Mouse (Mus musculus) lung, embryonic 14.5 days (tissue): ENCODE data around the gene Chn2. TPM values are rescaled to one million over a fixed set of nuclear protein-coding genes. Genes with fewer than 3 reads are reported as not detected.

ENCODE experiments used
- ATAC-seq: fragments of 200-750 bp; cut with Nextera tagmentation; 2 replicates; pipeline ENCODE4 v1.8.0; 2017; ENCODE audit warnings: mild to moderate bottlenecking, moderate TSS enrichment, moderate library complexity; ENCODE audit not compliant: insufficient read depth
- DNase-seq: peaks from one replicate; pipeline ENCODE4 v3.0.0-alpha.2; 2015
- H3K27ac ChIP-seq: fragments of 300-500 bp; sonication (generic); 2 replicates; pipeline ENCODE4 v1.5.1; 2014; ENCODE audit warnings: low read depth, mild to moderate bottlenecking, moderate library complexity
- H3K27me3 ChIP-seq: fragments of 300-500 bp; sonication (generic); 2 replicates; pipeline ENCODE4 v1.6.1; 2014; ENCODE audit warnings: low read length, control low read depth; ENCODE audit not compliant: insufficient read depth
- H3K36me3 ChIP-seq: fragments of 300-500 bp; sonication (generic); 2 replicates; pipeline ENCODE4 v1.6.1; 2014; ENCODE audit warnings: control low read depth; ENCODE audit not compliant: insufficient read depth
- H3K4me1 ChIP-seq: fragments of 300-500 bp; sonication (generic); 2 replicates; pipeline ENCODE4 v1.6.1; 2014; ENCODE audit warnings: antibody characterized with exemption, control low read depth; ENCODE audit not compliant: insufficient read depth
- H3K4me2 ChIP-seq: fragments of 300-500 bp; sonication (generic); 2 replicates; pipeline ENCODE4 v1.6.1; 2014; ENCODE audit warnings: mild to moderate bottlenecking
- H3K4me3 ChIP-seq: fragments of 300-500 bp; sonication (generic); 2 replicates; pipeline ENCODE4 v1.5.1; 2014; ENCODE audit warnings: low read depth, low read length
- H3K9ac ChIP-seq: fragments of 300-500 bp; sonication (generic); 2 replicates; pipeline ENCODE4 v1.6.1; 2014
- H3K9me3 ChIP-seq: fragments of 300-500 bp; sonication (generic); 2 replicates; pipeline ENCODE4 v1.6.1; 2016; ENCODE audit warnings: low read depth, low read length, control low read depth
- CTCF ChIP-seq: IDR thresholded peaks from 2 replicates; pipeline ENCODE4 v1.5.1; 2016; ENCODE audit warnings: antibody characterized with exemption, low read depth
- WGBS: fragments of 180-500 bp; shearing (Covaris S2); extraction: QIAGEN DNeasy Blood & Tissue Kit; methylation state at CpG from one replicate; pipeline ENCODE4 v1.1.7; 2014; 5-methylcytosine and 5-hydroxymethylcytosine counted together
- polyA plus RNA-seq: library from polyadenylated mRNA; unstranded; fragments of >200 nt; fragmentation: Nextera tagmentation; extraction: Ambion mirVana; gene quantifications from 2 replicates; pipeline ENCODE4 v1.2.1, GENCODE M21; 2014

Chn2 gene
- polyA plus RNA-seq, 1 experiment from 2014 or later, result 18.1 TPM

- Histone ChIP-seq H3K9me3 (no peaks in the 10 kb centered on the region), H3K27ac (no peak overlapping the region), H3K36me3 (no peaks in the 10 kb centered on the region), H3K4me1 (no peaks in the 10 kb centered on the region), H3K27me3 (no peaks in the 10 kb centered on the region), H3K4me2 (no peak overlapping the region), H3K4me3 (no peak overlapping the region), H3K9ac (no peak overlapping the region)
- DNase-seq, result no peak
- WGBS, result 74% methylated on average over 2 of the region's 2 CpGs
- ATAC-seq, result no peak
- no peak for TF ChIP-seq CTCF
Observed at GRCm38 (mm10) chr6:54203316-54203715, 164.0 kb downstream of the Chn2 start.

GRCm38 (mm10) chr6:54203926-54204325 lies 164.6 kb downstream of the Chn2 start:
- no peak overlapping the region for H3K4me2 ChIP-seq
- H3K27me3 ChIP-seq, result no peaks in the 10 kb centered on the region
- no peaks in the 10 kb centered on the region for H3K4me1 ChIP-seq
- H3K36me3 ChIP-seq, result no peaks in the 10 kb centered on the region
- WGBS, result 76% methylated on average over 6 of the region's 6 CpGs
- DNase-seq (no peak), ATAC-seq (no peak)
- no peak overlapping the region for H3K4me3 ChIP-seq
- no peak for TF ChIP-seq CTCF
- no peak overlapping the region for H3K27ac ChIP-seq
- no peaks in the 10 kb centered on the region for H3K9me3 ChIP-seq
- no peak overlapping the region for H3K9ac ChIP-seq

DNA sequence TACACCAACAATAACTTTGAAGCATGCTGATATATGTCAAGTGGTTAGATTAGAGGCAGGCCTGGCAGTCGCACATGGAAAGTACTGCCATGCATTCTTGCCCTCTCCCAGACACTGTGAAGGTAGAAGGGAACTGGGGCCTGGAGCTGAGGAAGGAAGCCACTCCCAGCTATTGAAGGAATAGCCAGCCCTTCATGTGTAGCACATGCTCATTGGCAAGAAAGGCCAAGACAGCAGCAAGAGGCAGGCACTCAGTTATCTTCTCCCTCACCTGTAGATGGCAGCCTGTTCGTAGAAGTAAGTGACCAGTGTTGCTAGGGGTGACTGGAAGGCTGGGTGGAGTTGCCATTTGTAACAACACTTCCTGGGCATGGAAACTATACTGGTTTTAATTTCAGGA lies 165.6 kb downstream of the Chn2 start:
- no peak overlapping the region for H3K4me2 ChIP-seq
- H3K9me3 ChIP-seq, result no peaks in the 10 kb centered on the region
- ATAC-seq (no peak), DNase-seq (peak; percentile 32)
- 35% methylated on average over 2 of the region's 2 CpGs for WGBS
- H3K4me1 ChIP-seq, result no peaks in the 10 kb centered on the region
- H3K4me3 ChIP-seq, result no peak overlapping the region
- TF ChIP-seq CTCF, result peak; percentile 32; the same call in 1 of the 2 replicates
- H3K27me3 ChIP-seq, result no peaks in the 10 kb centered on the region
- H3K36me3 ChIP-seq, result no peaks in the 10 kb centered on the region
- no peak overlapping the region for H3K27ac ChIP-seq
- no peak overlapping the region for H3K9ac ChIP-seq

DNA sequence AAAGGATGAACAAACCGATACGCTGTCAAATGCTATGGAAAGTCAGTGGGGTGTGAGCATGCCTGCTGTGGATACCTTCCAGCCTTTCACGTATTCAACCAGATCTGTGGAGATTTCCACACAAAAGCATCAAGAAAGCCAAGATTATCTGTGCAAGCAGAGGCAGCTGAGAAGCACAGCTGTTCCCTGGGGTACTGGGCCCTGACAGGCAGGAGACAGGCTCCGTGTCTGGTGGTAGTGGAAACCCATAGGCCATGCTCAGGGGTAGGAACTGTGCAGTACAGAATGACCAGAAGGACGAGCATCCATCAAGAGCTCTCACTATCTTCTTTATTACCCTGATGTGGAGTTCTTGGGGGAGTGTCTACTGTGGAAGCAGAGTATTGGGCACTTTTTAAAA lies 166.1 kb downstream of the Chn2 start:
- Histone ChIP-seq H3K4me3 (no peak overlapping the region), H3K9me3 (no peaks in the 10 kb centered on the region), H3K36me3 (no peaks in the 10 kb centered on the region), H3K4me2 (no peak overlapping the region), H3K27me3 (no peaks in the 10 kb centered on the region), H3K4me1 (no peaks in the 10 kb centered on the region), H3K9ac (no peak overlapping the region), H3K27ac (no peak overlapping the region)
- no peak for ATAC-seq
- no peak for DNase-seq
- 76% methylated on average over 5 of the region's 5 CpGs for WGBS
- TF ChIP-seq CTCF, result no peak

DNA sequence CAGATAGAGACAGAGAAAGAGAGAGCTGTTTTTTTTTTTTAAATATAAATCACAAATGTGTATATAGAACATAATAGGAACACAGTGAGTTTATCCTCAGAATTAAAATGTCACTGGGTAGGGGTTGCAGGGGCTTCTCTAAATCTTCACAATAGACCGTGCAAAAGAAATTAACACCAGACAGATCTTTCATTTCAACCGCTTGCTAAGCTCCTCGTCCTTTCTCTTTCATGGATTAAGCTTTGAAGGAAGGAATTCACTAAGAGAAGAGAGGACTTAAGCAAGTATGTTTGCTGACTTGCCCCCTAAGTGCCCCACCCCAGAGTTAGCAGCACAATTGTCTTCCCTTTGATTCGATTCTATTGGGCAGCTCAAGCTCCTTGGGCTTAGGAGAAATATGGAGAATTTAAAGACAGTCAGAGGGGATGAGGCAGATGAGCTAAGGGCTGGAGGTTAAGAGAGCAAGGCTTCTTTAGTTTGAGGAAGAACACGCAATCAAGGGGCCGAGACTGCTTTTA lies 166.9 kb downstream of the Chn2 start:
- DNase-seq (no peak), ATAC-seq (no peak)
- H3K4me2 ChIP-seq, result no peak overlapping the region
- H3K36me3 ChIP-seq, result no peaks in the 10 kb centered on the region
- no peak overlapping the region for H3K4me3 ChIP-seq
- no peak for TF ChIP-seq CTCF
- H3K27ac ChIP-seq, result no peak overlapping the region
- H3K27me3 ChIP-seq, result no peaks in the 10 kb centered on the region
- H3K9ac ChIP-seq, result no peak overlapping the region
- no peaks in the 10 kb centered on the region for H3K9me3 ChIP-seq
- WGBS, result 63% methylated on average over 6 of the region's 6 CpGs
- no peaks in the 10 kb centered on the region for H3K4me1 ChIP-seq

DNA sequence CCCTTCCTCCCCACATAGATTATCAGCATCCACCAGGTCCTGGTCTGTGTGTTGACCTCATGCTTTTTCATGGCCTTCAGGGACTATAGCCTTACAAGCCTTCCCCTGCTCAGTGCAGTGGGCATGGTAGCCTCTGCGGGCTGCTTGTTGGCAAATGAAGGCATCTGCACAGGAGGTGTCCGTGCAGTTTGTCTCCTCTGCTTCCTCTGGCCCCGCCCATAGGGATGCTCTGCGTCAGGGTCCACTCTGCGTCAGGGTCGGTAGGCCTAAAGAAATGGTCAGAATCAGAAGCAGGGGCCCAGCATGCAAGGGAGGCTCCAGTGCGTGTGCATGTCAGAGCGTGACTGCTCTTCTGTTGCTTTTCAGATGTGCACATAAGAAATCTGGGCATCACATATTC lies 169.4 kb downstream of the Chn2 start:
- ATAC-seq (no peak), DNase-seq (no peak)
- no peaks in the 10 kb centered on the region for H3K9me3 ChIP-seq
- no peak for TF ChIP-seq CTCF
- 84% methylated on average over 8 of the region's 8 CpGs for WGBS
- no peak overlapping the region for H3K4me3 ChIP-seq
- H3K27ac ChIP-seq, result no peak overlapping the region
- no peak overlapping the region for H3K9ac ChIP-seq
- H3K4me1 ChIP-seq, result no peaks in the 10 kb centered on the region
- H3K36me3 ChIP-seq, result no peaks in the 10 kb centered on the region
- no peaks in the 10 kb centered on the region for H3K27me3 ChIP-seq
- no peak overlapping the region for H3K4me2 ChIP-seq

DNA sequence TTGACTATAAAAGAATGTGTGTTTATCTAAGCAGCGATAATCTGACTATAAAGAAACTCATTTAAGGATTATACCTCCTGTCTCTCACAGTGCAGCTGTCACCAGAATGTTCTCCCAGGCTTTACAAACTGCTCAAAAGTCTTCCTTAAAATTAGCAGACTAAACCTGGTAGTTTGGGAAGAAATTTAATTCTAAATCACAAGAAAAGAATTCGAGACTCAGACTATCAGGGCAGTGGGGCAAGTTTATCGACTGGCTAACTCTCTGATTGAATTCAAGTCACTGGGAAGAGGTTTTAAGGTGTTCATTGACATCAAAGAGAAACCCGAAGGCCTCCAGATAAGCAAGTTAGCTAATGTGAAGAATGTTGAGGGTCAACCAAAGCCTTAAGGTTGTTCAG lies 171.6 kb downstream of the Chn2 start:
- H3K4me3 ChIP-seq, result no peak overlapping the region
- no peaks in the 10 kb centered on the region for H3K36me3 ChIP-seq
- DNase-seq (no peak), ATAC-seq (no peak)
- H3K4me1 ChIP-seq, result no peaks in the 10 kb centered on the region
- no peak overlapping the region for H3K4me2 ChIP-seq
- H3K27ac ChIP-seq, result no peak overlapping the region
- H3K27me3 ChIP-seq, result no peaks in the 10 kb centered on the region
- H3K9ac ChIP-seq, result no peak overlapping the region
- 50% methylated on average over 4 of the region's 4 CpGs for WGBS
- no peaks in the 10 kb centered on the region for H3K9me3 ChIP-seq
- no peak for TF ChIP-seq CTCF

DNA sequence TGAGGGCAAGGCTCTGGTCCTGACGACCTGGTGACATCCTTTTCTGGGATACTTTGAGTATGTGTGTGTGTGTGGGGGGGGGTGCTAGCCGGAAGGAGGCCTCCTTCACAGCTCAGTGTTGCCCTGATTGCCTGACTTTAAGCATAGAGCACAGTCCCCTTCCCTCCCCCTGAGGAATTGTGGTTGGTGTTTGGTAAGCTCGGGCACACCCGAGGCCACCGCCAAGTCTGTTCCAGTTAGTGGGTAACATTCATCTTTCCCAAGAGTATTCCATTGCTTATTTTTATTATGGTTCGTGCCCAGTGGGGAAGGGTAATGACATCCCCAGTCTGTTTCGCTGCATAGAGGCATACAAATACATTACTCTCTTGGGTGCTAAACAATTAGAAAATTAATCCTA lies 172.6 kb downstream of the Chn2 start:
- DNase-seq (no peak), ATAC-seq (no peak)
- WGBS, result 81% methylated on average over 7 of the region's 7 CpGs

More for the DNA sequence above, 172.6 kb downstream of the Chn2 start:
- no peaks in the 10 kb centered on the region for H3K9me3 ChIP-seq
- H3K36me3 ChIP-seq, result no peaks in the 10 kb centered on the region
- no peak overlapping the region for H3K9ac ChIP-seq
- no peak for TF ChIP-seq CTCF
- H3K4me3 ChIP-seq, result no peak overlapping the region
- H3K27me3 ChIP-seq, result no peaks in the 10 kb centered on the region
- no peak overlapping the region for H3K27ac ChIP-seq
- H3K4me1 ChIP-seq, result no peaks in the 10 kb centered on the region
- no peak overlapping the region for H3K4me2 ChIP-seq
